Mouse (Mus musculus) small intestine, adult 2 months (tissue): Measurements from ENCODE around the gene Baz2b.

ENCODE experiments used
- CTCF ChIP-seq: fragments of 200-500 bp; IDR thresholded peaks from 2 replicates; pipeline ENCODE4 v1.5.1; 2012; ENCODE audit warnings: low read depth, mild to moderate bottlenecking, control low read depth, inconsistent platforms, low read length, moderate library complexity, mixed read lengths; ENCODE audit not compliant: insufficient replicate concordance, insufficient read length; ENCODE audit errors: extremely low read depth
- POLR2A ChIP-seq: fragments of 200-500 bp; IDR thresholded peaks from 2 replicates; pipeline ENCODE4 v1.6.1; 2012; ENCODE audit warnings: low read depth, mild to moderate bottlenecking, control low read depth, inconsistent platforms, low read length, moderate library complexity

- TF ChIP-seq POLR2A = no peak
- no peak for TF ChIP-seq CTCF
Measured at GRCm38 (mm10) chr2:60259186-60259585, 49.5 kb upstream of the Baz2b start.
